Mouse (Mus musculus) small intestine, adult 2 months (tissue): Measurements from ENCODE around the gene Ly86.

Experiments used
- CTCF ChIP-seq: fragments of 200-500 bp; IDR thresholded peaks from 2 replicates; pipeline ENCODE4 v1.5.1; 2012; ENCODE audit warnings: low read depth, mild to moderate bottlenecking, control low read depth, inconsistent platforms, low read length, moderate library complexity, mixed read lengths; ENCODE audit not compliant: insufficient replicate concordance, insufficient read length; ENCODE audit errors: extremely low read depth
- POLR2A ChIP-seq: fragments of 200-500 bp; IDR thresholded peaks from 2 replicates; pipeline ENCODE4 v1.6.1; 2012; ENCODE audit warnings: low read depth, mild to moderate bottlenecking, control low read depth, inconsistent platforms, low read length, moderate library complexity

GRCm38 (mm10) chr13:37333544-37333870 lies 11.5 kb upstream of the Ly86 start:
- TF ChIP-seq POLR2A = no peak
- no peak for TF ChIP-seq CTCF
